ENCODE assay signal across 25 mouse cellular contexts in genomic region chr9:13320800-13321364, GRCm38 (mm10). TPM values are rescaled to one million over a fixed set of nuclear protein-coding genes. Genes with fewer than 3 reads are reported as not detected.
DNase-seq lines count a peak whose midpoint lies in the region; ATAC-seq and TF ChIP-seq lines count a peak whose summit lies in the region.
"Had no signal": no experiment of that assay in that cellular context is flagged by ENCODE, and none has a peak within 500 bp of the region (broad histone marks: within the 10 kb centered on the region; RNA-seq: fewer than 3 reads in every experiment).

No protein-coding gene starts in this region.

- TF ChIP-seq RAD21 in CH12.LX (IDR thresholded peaks at IDR 0.05; ENCODE audit: low read depth, low read length) = no peak

- no peak for DNase-seq in heart, adult 18-20 months
- DNase-seq in lung, postnatal 10 days = no peak
- DNase-seq in CH12.LX (ENCODE audit: extremely low read depth) = no peak
- DNase-seq in naive thymus-derived CD4-positive, alpha-beta T cell, adult 2 months (ENCODE audit: low read depth) = peak; percentile 54
- DNase-seq in adrenal gland, postnatal 14 days = no peak
- DNase-seq: adrenal gland, postnatal 36 days; B cell, adult 2 months; cerebellum, adult 9-11 months; gastrocnemius, postnatal 10 days; kidney, postnatal 4 days; lung, adult 18-20 months; lung, postnatal 4 days; right cerebral cortex, adult 18-20 months; right cerebral cortex, postnatal 4 days; thymus, postnatal 14 days had no signal

- no peak overlapping the region for H3K4me3 ChIP-seq in heart, embryonic 13.5 days
- H3K4me3 ChIP-seq in lung, embryonic 16.5 days (ENCODE audit: low read length) = no peak overlapping the region
- no peak overlapping the region for H3K4me3 ChIP-seq in CH12.LX (replicated peaks in 1 of 3; ENCODE audit: low read depth in 2 of 3, low read length in 2 of 3, poor library complexity in 1 of 3)
- H3K4me3 ChIP-seq: embryonic facial prominence, embryonic 15.5 days; forebrain, embryonic 15.5 days; hindbrain, embryonic 10.5 days; liver, embryonic 12.5 days; myocyte had no signal

- H3K27ac ChIP-seq in heart, embryonic 13.5 days (replicated peaks) = peak overlapping the region; percentile 44
- H3K27ac ChIP-seq in lung, embryonic 16.5 days (ENCODE audit: low read length) = no peak overlapping the region
- H3K27ac ChIP-seq in CH12.LX (ENCODE audit: insufficient read depth, low read depth) = peak overlapping the region; percentile 81
- H3K27ac ChIP-seq: embryonic facial prominence, embryonic 15.5 days; forebrain, embryonic 15.5 days; hindbrain, embryonic 10.5 days; liver, embryonic 12.5 days had no signal

- WGBS in heart, embryonic 13.5 days = 35% methylated on average over 5 of the region's 5 CpGs
- 66% methylated on average over 5 of the region's 5 CpGs for WGBS in lung, embryonic 16.5 days

- H3K79me2 ChIP-seq in CH12.LX (replicated peaks; ENCODE audit: control insufficient read depth, extremely low read depth, insufficient read depth, poor library complexity, severe bottlenecking) = peaks cover 13% of the 10 kb centered on the region

- H3K36me3 ChIP-seq in heart, embryonic 13.5 days = no peaks in the 10 kb centered on the region
- no peaks in the 10 kb centered on the region for H3K36me3 ChIP-seq in lung, embryonic 16.5 days (ENCODE audit: control insufficient read depth, insufficient read depth, low read length)
- peaks cover 0 to 3% of the 10 kb centered on the region in 2 experiments for H3K36me3 ChIP-seq in CH12.LX (replicated peaks in 1 of 2; ENCODE audit: control insufficient read depth in 1 of 2, insufficient read depth in 1 of 2, low read length in 1 of 2)
- H3K36me3 ChIP-seq: embryonic facial prominence, embryonic 15.5 days; forebrain, embryonic 15.5 days; hindbrain, embryonic 10.5 days; liver, embryonic 12.5 days had no signal

- H3K4me2 ChIP-seq in heart, embryonic 13.5 days = no peak overlapping the region
- H3K4me2 ChIP-seq in lung, embryonic 16.5 days (ENCODE audit: low read depth, low read length) = no peak overlapping the region
- peak overlapping the region; percentile 100 for H3K4me2 ChIP-seq in CH12.LX (ENCODE audit: insufficient read depth, low read depth, poor library complexity, severe bottlenecking)
- H3K4me2 ChIP-seq: embryonic facial prominence, embryonic 15.5 days; forebrain, embryonic 15.5 days; liver, embryonic 12.5 days had no signal

- peaks cover 55% of the 10 kb centered on the region for H3K4me1 ChIP-seq in heart, embryonic 13.5 days
- H3K4me1 ChIP-seq in lung, embryonic 16.5 days (replicated peaks; ENCODE audit: control insufficient read depth, insufficient read depth, low read length) = peaks cover 12% of the 10 kb centered on the region
- peaks cover 39 to 57% of the 10 kb centered on the region in 2 experiments for H3K4me1 ChIP-seq in CH12.LX (ENCODE audit: control insufficient read depth in 1 of 2, insufficient read depth in 2 of 2)
- H3K4me1 ChIP-seq: forebrain, embryonic 15.5 days had no signal

- no peak for TF ChIP-seq POLR2A in CH12.LX (IDR thresholded peaks at IDR 0.05; ENCODE audit: low read depth, low read length)

- H3K9ac ChIP-seq in heart, embryonic 13.5 days = no peak overlapping the region
- no peak overlapping the region for H3K9ac ChIP-seq in lung, embryonic 16.5 days (ENCODE audit: low read length)
- H3K9ac ChIP-seq in CH12.LX (ENCODE audit: insufficient read depth, low read depth) = peak overlapping the region; percentile 31
- H3K9ac ChIP-seq: embryonic facial prominence, embryonic 15.5 days; forebrain, embryonic 15.5 days; liver, embryonic 12.5 days had no signal

- in situ Hi-C loops in CH12.LX (cut with MboI; ENCODE audit: low pct_ligation_motif_present, low pct_unique_long_range_greater_than_20kb, low sequenced_read_pairs) = no loop called here

- no peak for TF ChIP-seq CTCF in CH12.LX (conservative IDR thresholded peaks at IDR 0.05 in 1 of 2, IDR thresholded peaks at IDR 0.05 in 1 of 2; ENCODE audit: low read depth in 2 of 2, low read length in 2 of 2)

- ATAC-seq in heart, embryonic 13.5 days (ENCODE audit: extremely low read depth, insufficient number of reproducible peaks, low FRiP score, low TSS enrichment) = no peak
- peak; percentile 62; the same call in 1 of the 2 replicates for ATAC-seq in lung, embryonic 16.5 days (ENCODE audit: low read depth)
- ATAC-seq: forebrain, embryonic 15.5 days; hindbrain, embryonic 16.5 days; intestine, postnatal 0 days; liver, embryonic 12.5 days; midbrain, embryonic 16.5 days had no signal

- TF ChIP-seq EP300 in CH12.LX (IDR thresholded peaks at IDR 0.05; ENCODE audit: low read length) = peak; percentile 76

- H3K27me3 ChIP-seq in heart, embryonic 13.5 days (replicated peaks) = no peaks in the 10 kb centered on the region
- H3K27me3 ChIP-seq in lung, embryonic 16.5 days (ENCODE audit: control insufficient read depth, insufficient read depth, low read depth, low read length) = no peaks in the 10 kb centered on the region
- H3K27me3 ChIP-seq in CH12.LX (replicated peaks) = no peaks in the 10 kb centered on the region
- H3K27me3 ChIP-seq: embryonic facial prominence, embryonic 15.5 days; forebrain, embryonic 15.5 days; liver, embryonic 12.5 days had no signal

- dilution Hi-C loops in CH12.LX (cut with MboI; ENCODE audit: extremely low pct_ligation_motif_present, extremely low pct_unique_long_range_greater_than_20kb, low sequenced_read_pairs) = no loop called here

- H3K9me3 ChIP-seq in heart, embryonic 13.5 days = no peaks in the 10 kb centered on the region
- H3K9me3 ChIP-seq in lung, embryonic 16.5 days (ENCODE audit: control insufficient read depth, low read length) = no peaks in the 10 kb centered on the region
- no peaks in the 10 kb centered on the region for H3K9me3 ChIP-seq in CH12.LX (replicated peaks; ENCODE audit: low read length)
- H3K9me3 ChIP-seq: embryonic facial prominence, embryonic 15.5 days; forebrain, embryonic 15.5 days; hindbrain, embryonic 10.5 days; liver, embryonic 12.5 days had no signal

TF ChIP-seq in CH12.LX, 34 proteins besides CTCF, POLR2A, EP300 and RAD21:
- TF ChIP-seq ZKSCAN1 (IDR thresholded peaks at IDR 0.05; ENCODE audit: borderline replicate concordance, low read depth, low read length) (no peak), BHLHE40 (IDR thresholded peaks at IDR 0.05; ENCODE audit: low read depth, low read length) (peak; percentile 45; the same call in 1 of the 2 replicates), IRF4 (IDR thresholded peaks at IDR 0.05; ENCODE audit: low read depth, low read length) (peak; percentile 62; the same call in 1 of the 2 replicates), TCF12 (IDR thresholded peaks at IDR 0.05; ENCODE audit: low read depth, low read length) (peak; percentile 52; the same call in 1 of the 2 replicates), MEF2A (IDR thresholded peaks at IDR 0.05; ENCODE audit: borderline replicate concordance, low read depth, low read length) (peak; percentile 72; the same call in 1 of the 2 replicates), ETS1 (conservative IDR thresholded peaks at IDR 0.05; ENCODE audit: low read depth, low read length) (peak; percentile 62)

RNA-seq across cellular contexts. Expression of gene Maml2, which starts 23.1 kb away (rescaled TPM):
- polyA plus RNA-seq in heart, embryonic 13.5 days (2015; fragmentation: Nextera tagmentation; extraction: Ambion mirVana) = 9.5 and 9.8 TPM in 2 replicates
- 1 to 10 TPM; 5.3 to 6.0 TPM for total RNA-seq in heart, adult 18-20 months (2021)
- polyA plus RNA-seq in lung, embryonic 16.5 days (2015; fragmentation: Nextera tagmentation; extraction: Ambion mirVana) = 15.3 and 15.6 TPM in 2 replicates
- total RNA-seq in CH12.LX (2012; rRNA removed) (4.6 and 5.9 TPM in 2 replicates), CH12.LX (2014; rRNA removed) (4.3 and 5.9 TPM in 2 replicates)
- polyA plus RNA-seq in CH12.LX (2012; ENCODE audit: insufficient read length, low read depth) = 5.6 and 9.1 TPM in 2 replicates
- total RNA-seq in adrenal gland, postnatal 14 days (2021) = 6.1 and 10.2 TPM in 2 replicates
